Mouse (Mus musculus) lung, adult 18-20 months (tissue): ENCODE results near the gene Auts2.

ENCODE experiments used
- DNase-seq, 2 experiments: peaks; one replicate each; pipeline ENCODE4 v3.0.0; 2022; ENCODE audit warnings: mixed read lengths in 2 of 2

Gene Auts2

DNA sequence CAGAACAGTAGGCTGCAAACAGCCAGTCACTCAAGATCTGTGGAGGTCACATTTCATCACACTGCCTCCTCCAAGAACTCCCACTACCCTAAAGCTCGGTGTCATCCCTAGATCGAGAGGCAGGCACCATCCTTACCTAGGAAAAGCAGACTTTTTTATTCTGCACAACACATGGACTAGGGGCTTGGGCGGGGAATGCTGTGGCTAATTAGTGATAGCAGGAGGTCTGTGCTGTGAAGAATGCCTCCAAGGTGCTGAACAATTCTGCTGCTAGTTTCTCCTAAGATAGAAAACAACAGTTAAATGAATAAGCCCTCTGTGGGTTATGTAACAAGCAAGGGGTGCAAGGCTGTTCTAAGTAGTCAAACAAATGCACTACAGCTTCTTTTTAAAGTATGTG lies 717.7 kb downstream of the Auts2 start:
- no peak for DNase-seq

DNA sequence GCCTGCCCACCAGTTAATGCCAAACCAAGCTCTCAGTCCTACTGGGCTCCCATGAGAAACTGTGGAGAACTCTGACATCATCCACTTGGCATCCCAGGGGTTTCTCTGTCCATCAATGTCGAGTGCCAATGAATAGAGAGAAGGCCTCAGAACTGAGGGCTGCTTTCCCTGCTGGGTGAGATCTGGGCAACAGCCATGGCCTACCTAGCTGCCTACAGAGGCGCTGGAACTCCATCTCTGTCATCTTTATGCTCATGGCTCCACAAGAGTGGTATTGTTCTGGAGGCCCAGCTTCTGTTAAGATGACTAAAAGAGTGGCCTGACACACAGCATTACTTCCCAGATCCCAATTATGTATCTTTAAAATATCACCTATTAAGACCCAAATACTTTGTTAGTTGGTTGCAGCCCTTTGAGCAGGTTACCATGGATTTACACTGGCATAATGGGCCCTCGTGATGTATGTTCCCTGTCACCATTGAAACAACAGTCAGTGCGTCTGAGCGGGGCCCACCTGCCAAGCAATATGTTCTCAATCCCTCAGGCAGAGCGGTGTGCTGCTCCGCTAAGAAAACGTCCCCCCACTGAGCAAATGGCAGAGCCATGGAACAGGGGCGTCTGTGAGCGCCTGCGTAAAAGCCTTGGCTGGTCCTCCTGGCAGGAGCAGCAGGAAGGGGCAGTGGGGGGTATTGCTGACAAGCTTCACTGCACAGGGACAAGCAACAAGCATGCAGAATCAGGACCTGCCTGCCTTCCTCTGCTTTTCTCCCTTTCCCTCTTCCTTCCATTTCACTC lies 718.8 kb downstream of the Auts2 start:
- DNase-seq = no peak

DNA sequence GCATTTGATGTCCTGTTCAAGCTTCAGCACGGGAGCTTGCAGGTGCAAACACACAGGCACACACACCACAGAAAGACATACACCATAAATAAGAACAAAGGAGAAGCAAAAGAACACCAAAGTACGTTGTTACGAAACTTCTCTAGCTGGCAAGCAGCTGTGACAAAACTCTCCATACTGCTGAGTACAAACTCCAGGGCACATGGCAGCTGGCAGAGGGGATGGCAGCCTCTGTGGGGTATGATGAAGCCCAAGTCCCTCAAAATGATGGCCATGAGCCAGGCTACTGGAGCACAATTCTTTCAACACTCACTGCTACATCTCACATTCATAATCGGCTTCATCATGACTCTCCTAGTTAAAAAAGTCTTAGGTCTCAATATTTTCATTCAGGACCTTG lies 721.7 kb downstream of the Auts2 start:
- no peak for DNase-seq

DNA sequence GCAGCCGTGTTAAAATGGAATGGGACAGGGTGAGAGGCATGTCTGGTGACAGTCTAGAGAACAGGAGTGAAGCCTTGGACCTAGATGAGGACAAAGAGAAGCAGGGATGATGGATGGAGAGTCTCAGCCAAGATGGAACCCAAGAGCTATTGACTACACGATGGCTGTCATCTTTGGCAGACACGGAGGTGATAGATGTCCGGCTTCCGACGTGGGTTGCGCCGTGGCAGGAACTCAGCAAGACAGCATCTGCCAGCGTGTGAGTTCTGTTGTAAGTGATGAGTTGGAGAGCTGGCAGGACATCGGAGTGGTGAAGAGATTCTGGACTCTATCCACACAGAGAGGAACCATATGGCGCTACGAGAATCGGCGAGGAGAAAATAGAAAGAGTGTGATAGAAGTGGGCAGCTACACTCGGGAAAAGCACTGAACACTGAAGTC lies 723.9 kb downstream of the Auts2 start:
- DNase-seq = peak; percentile 25 to 50

DNA sequence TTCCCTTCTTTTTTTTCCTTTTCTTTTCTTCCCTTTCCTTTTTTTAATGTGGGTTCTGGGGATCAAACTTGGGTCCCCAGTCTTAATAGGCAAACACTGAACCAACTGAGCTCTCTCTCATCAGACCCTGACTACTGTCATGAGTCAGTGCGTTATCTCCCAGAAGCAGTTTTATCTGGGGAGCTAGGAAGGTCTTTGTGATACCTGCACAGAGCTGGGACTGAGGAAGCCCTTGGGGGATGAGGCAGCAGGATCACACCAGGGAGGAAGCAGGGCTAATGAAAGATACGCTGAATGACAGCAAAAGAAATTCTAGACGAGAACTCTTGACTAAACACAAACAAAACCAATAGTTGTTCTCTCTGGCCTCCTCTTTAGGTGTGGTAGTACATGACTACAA lies 727.6 kb downstream of the Auts2 start:
- DNase-seq = no peak

DNA sequence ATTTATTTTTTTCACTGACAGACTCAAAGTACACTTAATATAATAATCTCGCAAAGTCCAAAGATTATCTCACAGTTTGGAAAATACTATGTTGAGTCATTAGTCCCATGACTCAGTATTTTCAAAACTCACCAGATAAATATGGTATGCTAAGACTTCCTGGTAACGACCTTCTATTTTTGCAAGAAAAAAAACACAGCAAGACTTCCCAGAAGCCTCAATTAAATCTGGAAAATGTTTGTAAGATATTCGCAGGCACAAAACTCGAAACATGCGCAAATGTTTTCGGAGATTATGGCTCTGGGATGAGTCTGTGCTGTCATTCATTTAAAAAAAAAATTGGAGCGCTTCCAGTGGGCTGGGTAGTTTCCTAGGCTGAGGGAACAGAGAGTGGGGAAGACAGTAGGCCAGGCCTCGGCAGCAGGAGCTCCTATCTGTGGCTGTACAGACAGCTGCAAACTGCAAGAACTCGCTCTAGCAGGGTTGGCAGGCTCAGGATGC lies 728.6 kb downstream of the Auts2 start:
- peak; percentile 19 to 27 for DNase-seq

DNA sequence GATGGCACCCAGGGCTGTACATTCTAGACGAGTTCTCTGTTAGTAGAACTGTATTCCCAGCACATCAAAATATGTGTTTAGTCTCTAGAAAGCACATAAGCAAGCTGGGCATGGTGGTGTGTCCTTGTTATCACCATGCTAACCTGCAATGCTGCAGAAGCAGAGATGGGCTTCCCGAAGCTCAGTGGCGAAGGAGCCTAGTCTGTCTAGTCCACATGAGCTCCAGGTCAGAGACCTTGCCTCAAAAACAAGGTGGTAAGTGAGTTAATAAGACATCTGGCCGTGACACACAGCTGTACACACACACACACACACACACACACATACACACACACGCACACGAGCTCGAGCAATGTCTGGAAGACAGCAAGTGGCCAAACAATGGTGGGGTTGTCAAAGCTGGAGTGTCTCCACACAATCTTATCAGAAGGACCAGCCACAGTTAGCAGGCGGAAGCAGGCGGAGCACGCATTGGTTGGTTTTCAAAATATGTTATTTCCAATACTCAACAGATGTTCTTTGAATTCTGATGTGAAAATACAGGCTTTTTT lies 729.1 kb downstream of the Auts2 start:
- no peak for DNase-seq

DNA sequence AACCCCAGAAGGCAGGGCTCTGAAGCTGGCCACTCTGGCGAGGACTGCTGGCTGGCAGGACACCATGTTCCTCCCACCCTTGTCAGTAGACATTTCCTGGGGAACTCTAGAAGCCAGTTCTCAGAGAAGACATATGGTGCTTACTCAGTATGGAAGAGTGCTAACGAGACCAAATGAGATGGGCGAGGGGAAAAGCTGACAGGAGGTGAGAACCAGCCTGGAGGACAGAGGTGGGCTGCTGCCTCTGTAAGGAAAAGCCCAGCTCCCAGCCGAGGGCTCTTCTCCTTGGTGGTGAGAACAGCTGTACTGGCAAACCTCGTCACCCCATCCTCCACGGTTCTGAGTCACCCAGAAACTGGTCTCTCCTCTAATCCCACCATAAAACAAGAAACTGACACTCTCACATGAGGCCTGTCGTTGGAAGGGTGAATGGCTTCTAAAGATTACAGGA lies 729.8 kb downstream of the Auts2 start:
- no peak for DNase-seq

DNA sequence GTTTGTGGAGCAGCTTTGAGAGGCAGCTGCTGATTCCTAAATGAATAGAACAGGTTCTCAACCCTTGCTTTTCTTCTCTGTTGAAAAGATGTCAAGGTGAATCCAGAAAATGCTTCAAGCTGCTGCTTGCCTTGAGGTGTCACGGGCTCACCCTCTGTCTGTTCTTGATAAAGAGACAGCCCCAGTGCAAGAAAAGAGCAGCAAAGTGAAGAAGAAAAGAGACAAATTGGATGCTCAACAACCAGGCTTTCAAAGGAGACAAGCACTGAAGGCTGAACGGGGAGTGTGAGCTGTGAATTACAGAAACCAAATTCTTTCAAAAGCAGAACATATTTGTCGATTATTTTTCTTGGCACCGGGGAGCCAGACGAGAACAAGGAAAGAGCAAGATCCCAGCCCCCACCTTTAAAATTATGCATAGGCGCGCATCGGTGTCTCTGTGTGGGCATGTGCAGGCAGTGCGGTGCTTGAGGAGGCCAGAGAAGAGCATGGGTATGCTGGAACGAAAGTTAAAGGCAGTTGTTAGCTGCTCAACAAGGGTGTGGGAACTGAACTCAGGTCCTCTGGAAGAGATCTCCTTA lies 730.6 kb downstream of the Auts2 start:
- DNase-seq = no peak

DNA sequence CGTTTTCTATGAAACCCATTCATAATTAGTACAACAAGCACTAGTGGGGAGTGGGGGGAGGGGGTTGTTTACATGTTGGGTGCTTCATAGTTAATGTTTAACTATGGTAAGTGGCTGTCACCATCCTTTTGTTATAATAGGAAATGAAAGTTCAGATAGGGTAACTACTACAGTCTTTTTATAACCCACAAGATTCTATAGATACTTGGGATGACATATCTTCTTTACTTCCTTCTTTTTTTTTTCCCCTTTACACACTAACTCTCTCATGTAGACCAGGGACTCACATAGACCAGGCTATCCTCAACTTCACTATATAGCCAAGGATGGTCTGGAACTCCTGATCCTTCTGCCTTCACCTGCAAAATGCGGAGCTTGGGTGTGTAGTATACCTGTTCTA lies 736.8 kb downstream of the Auts2 start:
- no peak for DNase-seq

DNA sequence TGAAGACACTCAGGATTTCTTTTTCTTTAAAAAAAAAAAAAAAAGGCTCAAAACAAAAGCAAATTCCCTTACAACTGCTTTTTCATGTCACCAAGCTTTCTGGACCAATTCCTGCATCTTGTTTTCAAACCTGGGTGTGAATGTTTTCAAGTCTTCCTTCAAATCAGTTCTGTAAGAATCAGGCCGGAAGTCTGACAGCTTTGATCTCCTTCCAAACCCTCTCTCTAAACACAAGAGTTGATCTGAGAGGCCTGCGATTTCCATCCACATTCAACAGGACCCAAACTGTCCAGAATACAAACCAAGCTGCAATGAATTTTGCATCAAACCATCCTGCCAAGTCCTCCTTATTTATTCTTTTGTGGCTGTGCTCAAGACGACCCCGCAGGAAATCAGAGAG lies 737.9 kb downstream of the Auts2 start:
- no peak for DNase-seq

DNA sequence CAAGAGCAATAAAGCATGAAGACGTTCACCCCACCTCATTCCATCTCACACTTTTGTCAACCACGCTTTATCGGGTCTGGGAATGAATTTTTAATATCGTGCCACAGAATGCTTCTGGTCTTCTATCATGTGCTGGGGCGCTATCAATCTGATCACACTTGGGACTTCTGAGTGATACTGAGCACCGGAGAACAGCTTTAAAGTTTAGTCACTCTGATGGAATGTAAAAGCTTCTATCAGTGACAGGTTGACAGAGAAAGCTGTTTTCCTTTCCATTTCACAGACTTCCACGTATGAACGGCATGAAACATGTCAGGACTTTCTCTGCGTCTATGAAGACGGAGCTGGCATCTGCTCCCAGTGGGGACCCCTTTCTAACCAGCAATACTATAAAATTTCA lies 739.5 kb downstream of the Auts2 start:
- no peak for DNase-seq

DNA sequence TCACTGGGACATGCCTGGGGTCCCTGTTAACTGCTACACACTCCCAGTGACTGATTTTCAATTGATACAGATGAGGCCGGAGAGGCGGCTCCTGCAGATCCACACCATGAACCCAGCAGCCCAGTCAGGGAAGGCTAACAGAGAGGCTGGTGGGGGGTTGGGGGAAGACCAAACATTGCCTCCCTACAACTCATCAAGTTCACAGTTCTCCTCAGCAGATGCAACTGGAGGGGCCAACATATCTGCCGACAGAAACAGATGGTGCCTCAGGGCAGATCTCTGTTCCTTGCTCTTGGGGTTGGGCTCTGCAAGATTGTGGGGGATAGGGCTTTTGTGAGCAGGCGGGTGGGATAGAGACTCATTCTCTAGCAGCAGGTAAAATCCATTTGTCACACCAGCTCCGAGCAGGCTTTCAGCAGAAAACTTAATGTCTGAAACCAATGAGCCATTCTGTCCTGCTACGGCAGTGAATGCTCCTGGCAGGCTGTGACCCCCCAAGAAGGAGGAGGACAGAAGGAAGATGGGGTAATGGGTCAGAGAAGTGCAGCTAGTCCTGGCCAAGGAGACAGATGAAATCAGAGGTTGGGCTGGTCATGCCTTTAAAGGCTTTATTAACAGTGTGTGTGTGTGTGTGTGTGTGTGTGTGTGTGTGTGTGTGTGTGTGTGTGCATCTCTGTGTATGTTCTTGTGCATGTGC lies 740.7 kb downstream of the Auts2 start:
- no peak for DNase-seq

DNA sequence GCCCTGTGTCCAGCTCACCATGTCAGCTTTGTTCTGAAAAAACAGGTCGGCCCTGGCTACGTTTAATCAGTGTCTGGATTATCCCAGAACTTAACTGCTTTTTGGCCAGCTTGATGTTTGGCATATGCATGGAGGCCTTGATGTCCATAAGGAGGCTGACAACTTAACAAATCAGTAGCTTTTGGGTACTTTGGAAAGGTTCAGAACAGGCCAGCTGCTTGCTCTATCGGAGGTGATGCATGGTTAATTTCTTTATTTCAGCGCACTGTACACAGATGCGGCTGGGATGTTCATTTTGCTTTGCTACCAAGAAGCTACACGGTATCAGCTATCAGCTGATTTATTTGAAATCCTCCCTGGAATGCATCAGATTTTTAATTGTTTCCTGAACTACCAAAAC lies 741.2 kb downstream of the Auts2 start:
- no peak for DNase-seq

DNA sequence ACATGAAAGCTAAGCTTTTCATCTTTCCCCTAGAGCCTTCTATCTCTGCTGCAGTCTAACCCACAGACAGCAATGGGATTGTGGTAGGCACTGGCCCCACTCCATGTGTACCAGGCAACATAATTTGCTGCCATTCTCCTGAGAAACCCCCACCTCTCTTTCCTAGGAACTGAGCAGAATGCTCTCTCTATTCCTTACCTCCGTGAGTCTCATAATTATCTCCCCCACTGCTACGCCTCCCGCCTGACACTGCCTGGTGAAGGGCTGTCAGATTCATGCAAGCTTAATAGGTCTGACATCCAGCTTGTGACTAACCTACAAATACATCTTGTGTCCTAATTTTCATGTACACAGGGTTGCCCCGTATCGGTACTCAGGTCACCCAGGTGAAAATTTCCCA lies 744.8 kb downstream of the Auts2 start:
- no peak for DNase-seq

DNA sequence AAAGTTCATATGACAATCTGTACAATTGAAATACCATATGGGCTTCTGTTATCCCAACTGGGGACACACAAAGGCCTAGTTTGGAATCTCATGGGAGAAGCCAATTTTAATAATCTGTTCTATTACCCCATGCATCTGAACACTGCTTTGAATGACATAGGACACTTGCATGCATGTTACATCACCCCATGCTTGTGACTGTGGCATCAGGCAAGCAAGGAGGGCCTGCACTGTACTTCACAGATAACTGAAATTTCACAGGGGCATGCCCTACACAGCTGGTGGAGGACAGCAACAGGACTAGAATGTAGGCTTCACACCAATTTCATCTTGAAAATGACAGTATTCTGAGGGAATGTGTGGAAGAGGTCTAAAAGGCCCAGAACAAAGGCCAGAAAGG lies 746.1 kb downstream of the Auts2 start:
- no peak for DNase-seq

DNA sequence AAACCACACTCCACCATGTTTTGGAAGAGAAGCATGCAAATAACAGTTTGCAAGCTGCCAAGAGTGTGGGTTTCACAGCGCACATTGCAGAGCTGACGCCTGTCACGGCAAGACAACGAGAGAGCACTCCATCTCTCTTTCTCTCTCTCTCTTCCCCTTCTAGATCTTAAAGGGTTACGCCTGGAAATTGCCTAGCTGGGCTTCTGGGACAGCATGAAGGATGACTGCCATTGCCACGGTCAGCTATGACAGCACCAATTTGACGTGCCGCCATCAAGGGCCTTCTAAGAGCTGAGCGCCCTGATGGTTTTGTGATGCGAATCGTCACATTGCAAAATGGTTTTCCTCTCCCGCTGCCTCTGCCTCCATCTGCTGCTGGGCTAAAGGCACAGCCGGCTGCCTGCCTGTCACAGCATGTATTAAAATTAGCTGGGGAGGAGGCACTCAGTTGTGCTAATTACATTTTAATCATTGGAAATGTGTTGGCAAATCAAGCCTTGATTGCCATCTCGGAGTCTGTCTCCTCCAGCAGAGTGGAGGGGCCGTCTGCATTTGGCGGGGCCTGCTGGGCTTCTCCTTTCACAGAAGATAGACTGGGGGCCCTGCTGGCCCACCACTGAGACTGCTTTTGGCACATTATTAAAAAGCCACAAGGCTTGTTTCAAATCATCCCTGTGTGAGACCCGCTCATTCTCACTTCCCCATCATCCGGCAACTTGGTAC lies 748.6 kb downstream of the Auts2 start:
- no peak for DNase-seq

DNA sequence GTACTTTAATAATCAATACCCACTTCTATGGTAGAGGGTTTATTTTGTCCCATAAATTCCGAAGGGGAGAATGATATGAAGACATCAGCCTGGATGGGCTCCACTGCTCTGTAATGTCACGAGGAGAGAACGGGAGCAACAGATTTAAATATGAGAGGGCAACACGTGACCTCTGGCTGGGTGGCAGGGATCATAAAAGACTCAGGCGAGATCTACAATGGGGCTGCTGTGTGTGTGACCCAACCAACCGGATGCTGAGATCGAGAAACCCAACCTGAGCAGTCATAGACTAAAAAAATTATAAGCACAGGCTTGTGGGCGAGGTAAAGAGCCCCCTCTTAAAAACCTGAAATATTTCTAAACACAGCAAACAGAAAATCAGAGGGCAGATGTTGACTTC lies 753.5 kb downstream of the Auts2 start:
- DNase-seq = no peak

DNA sequence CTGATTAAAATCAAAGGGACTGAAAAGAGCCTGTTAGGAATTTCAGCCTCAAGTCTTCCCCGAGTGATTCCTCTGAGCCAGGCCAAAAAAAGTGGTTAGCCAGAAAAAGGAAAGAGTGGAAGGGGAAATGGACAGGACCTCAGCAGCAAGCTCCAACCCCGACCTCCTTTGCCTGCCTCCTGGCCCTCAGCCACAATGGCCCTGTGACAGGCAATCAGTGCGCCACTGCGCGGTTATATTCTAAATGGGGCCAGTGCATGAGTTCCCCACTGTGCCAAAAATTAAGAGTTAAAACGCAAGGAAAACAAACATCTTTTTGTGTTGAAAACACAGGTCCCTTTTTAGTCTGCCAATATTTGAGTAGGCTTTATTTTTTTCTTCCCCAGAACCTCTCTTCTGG lies 755.1 kb downstream of the Auts2 start:
- DNase-seq = no peak

DNA sequence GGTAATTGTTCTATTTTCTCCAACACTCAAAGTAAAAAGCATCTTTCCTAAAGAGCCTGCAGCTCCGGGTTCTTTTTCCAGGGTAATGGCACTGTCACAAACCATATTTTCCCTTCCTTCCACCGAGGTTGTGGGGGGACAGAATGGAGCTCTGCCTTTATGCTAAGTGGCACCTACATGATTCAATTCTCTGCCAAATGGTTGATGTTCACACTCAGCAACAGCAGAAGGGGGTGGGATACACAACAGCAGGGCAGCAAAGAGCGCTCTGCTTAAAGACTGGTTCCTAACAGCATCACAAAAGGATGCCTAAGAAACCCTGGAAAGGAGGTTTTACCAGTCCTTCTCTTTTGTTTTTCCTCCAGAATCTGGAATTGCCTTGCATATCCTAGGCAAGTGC lies 759.9 kb downstream of the Auts2 start:
- no peak for DNase-seq

DNA sequence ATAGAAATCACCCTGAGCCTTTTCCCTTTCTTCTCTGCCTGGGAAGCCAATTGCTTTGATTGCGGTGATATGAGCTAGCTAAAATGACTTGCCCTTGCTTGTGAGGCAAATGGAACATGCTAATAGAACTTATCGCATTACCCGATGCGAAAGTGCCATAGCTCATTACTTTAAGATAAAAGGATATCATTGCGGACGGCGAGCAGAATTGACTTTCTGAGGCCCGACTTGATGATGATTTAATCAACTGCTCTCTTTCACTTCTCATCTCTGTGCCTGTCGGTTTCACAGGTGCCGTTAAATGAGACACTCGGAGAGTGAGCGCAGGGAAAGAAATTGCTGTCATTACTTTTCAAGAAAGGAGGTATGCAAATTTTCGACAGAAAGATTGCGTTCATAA lies 762.1 kb downstream of the Auts2 start:
- no peak for DNase-seq

DNA sequence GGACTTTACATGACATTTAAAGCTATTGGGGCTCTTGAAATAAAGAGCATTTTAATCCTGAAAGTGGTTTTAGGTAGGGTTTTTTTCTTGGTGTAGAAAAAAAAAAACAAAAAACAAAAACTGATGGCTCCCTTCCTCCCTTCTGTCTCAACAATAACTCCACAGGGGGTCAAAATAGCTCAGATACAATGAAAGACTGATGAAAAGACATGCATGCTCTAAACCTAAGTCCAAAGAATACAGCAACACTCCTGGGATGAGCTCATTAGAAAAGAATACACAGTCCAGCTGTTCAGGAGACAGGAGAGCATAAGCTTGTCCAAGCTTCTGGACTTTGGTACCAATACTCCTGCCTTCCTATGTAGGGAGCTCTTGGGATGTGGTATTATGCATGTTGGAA lies 764.0 kb downstream of the Auts2 start:
- DNase-seq = no peak

DNA sequence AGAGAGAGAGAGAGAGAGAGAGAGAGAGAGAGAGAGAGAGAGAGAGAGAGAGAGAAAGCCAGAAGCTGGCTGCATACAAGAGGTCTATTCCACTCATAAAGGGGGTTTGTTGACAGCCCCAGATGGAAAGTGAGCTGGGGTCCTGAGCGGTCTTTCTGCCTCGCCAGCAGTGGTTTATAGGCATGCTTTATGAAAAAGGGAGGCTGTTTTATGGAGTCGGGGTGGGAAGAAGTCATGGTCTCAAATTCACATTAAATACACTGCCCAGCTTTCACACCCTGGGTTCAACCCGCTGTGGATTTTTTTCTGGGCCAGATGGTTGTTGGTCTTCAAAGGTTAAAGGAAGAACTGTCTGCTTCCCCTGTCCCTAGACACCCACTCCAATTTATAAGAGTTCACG lies 767.5 kb downstream of the Auts2 start:
- no peak for DNase-seq
